Mouse (Mus musculus) liver, postnatal 0 days (tissue): Measurements from ENCODE around the gene Cyp4b1.

Experiments
- CTCF ChIP-seq: sonication (generic); IDR thresholded peaks from 2 replicates; pipeline ENCODE4 v1.5.1; 2016; ENCODE audit warnings: antibody characterized with exemption, low read depth
- EP300 ChIP-seq: IDR thresholded peaks from 2 replicates; pipeline ENCODE4 v1.6.1; 2016; ENCODE audit warnings: antibody characterized with exemption, low read depth, mild to moderate bottlenecking

GRCm38 (mm10) chr4:115647580-115647979 is at the start of gene Cyp4b1:
- no peak for TF ChIP-seq CTCF
- TF ChIP-seq EP300: no peak
